Comparison of ENCODE assay signal across 13 mouse cellular contexts in genomic region chr6:142950354-142950753, GRCm38 (mm10). TPM values are rescaled to one million over a fixed set of nuclear protein-coding genes. Genes with fewer than 3 reads are reported as not detected.
A peak's percentile ranks its signal among the peaks of the same experiment; 100 is the strongest.
DNase-seq lines count a peak whose midpoint lies in the region; ATAC-seq and TF ChIP-seq lines count a peak whose summit lies in the region.
"Had no signal": no experiment of that assay in that cellular context is flagged by ENCODE, and none has a peak within 500 bp of the region (broad histone marks: within the 10 kb centered on the region; RNA-seq: fewer than 3 reads in every experiment).

No protein-coding gene starts in this region.

- WGBS in midbrain, embryonic 16.5 days: 71% methylated on average over 11 of the region's 11 CpGs

- ATAC-seq in CD4-positive, CD25-positive, alpha-beta regulatory T cell, adult 4 months: peak; percentile 49
- no peak for ATAC-seq in midbrain, embryonic 16.5 days
- ATAC-seq: intestine, postnatal 0 days; liver, embryonic 12.5 days; lung, postnatal 0 days had no signal

- H3K36me3 ChIP-seq in midbrain, embryonic 16.5 days (ENCODE audit: control insufficient read depth, insufficient read depth, low read length): no peaks in the 10 kb centered on the region
- H3K36me3 ChIP-seq: liver, embryonic 12.5 days had no signal

- H3K9ac ChIP-seq in midbrain, embryonic 16.5 days (ENCODE audit: low read depth, low read length): no peak overlapping the region
- H3K9ac ChIP-seq: liver, embryonic 12.5 days had no signal

- no peak for DNase-seq in layer of hippocampus, adult 2 months (ENCODE audit: low spot score in 2 of 2)
- DNase-seq in layer of hippocampus, adult 18-20 months (ENCODE audit: low spot score in 2 of 2): no peak
- DNase-seq in induced T-regulatory cell, adult 2 months (ENCODE audit: low read depth): peak; percentile 56
- DNase-seq in cerebellum, postnatal 14 days: no peak
- no peak for DNase-seq in spleen, postnatal 36 days (ENCODE audit: low spot score in 2 of 2)
- DNase-seq: kidney, postnatal 4 days had no signal

- no peaks in the 10 kb centered on the region for H3K9me3 ChIP-seq in midbrain, embryonic 16.5 days (replicated peaks; ENCODE audit: control insufficient read depth, low read length, poor library complexity, severe bottlenecking)
- H3K9me3 ChIP-seq: liver, embryonic 12.5 days had no signal

- peaks cover 14% of the 10 kb centered on the region for H3K4me1 ChIP-seq in midbrain, embryonic 16.5 days (ENCODE audit: control insufficient read depth, insufficient read depth, low read length)

- no peak overlapping the region for H3K4me3 ChIP-seq in layer of hippocampus, adult 2 months
- no peak overlapping the region for H3K4me3 ChIP-seq in midbrain, embryonic 16.5 days (ENCODE audit: low read depth, low read length)
- H3K4me3 ChIP-seq: left cerebral cortex, adult 2 months; liver, embryonic 12.5 days had no signal

- H3K4me2 ChIP-seq in midbrain, embryonic 16.5 days (ENCODE audit: low read length): 0 out of 2 replicates have a peak overlapping the region, but pooled peaks have one; percentile 0
- H3K4me2 ChIP-seq: liver, embryonic 12.5 days had no signal

- TF ChIP-seq CTCF in layer of hippocampus, adult 2 months (conservative IDR thresholded peaks at IDR 0.05): no peak

- peak overlapping the region; percentile 87 for H3K27ac ChIP-seq in layer of hippocampus, adult 2 months
- H3K27ac ChIP-seq in midbrain, embryonic 16.5 days (ENCODE audit: low read length): peak overlapping the region; percentile 43; the same call in 1 of the 2 replicates
- H3K27ac ChIP-seq: liver, embryonic 12.5 days had no signal

- H3K27me3 ChIP-seq in midbrain, embryonic 16.5 days (ENCODE audit: control insufficient read depth, insufficient read depth, low read depth, low read length): no peaks in the 10 kb centered on the region
- H3K27me3 ChIP-seq: CH12.LX; liver, embryonic 12.5 days had no signal

RNA-seq across cellular contexts. Expression of gene St8sia1, which starts 13.9 kb away (rescaled TPM):
- total RNA-seq in layer of hippocampus, adult 2 months (2021): 10 to 100 TPM; 34.4 to 39.1 TPM
- total RNA-seq in layer of hippocampus, adult 18-20 months (2021): 10 to 100 TPM; 34.1 TPM
- 10 to 100 TPM; 11.2 to 12.4 TPM for polyA plus RNA-seq in CD4-positive, CD25-positive, alpha-beta regulatory T cell, adult 4 months (2017; shearing (Covaris generic))
- polyA plus RNA-seq in midbrain, embryonic 16.5 days (2015; fragmentation: Nextera tagmentation; extraction: Ambion mirVana): 7.5 and 8.3 TPM in 2 replicates
